Mouse (Mus musculus): ENCODE measurements around the gene Samd14. TPM values are rescaled to one million over a fixed set of nuclear protein-coding genes. Genes with fewer than 3 reads are reported as not detected.

The Samd14 gene
- polyA plus RNA-seq, 3 experiments from 2014 or later = 0.18 to 0.61 (median 0.46) TPM

DNA sequence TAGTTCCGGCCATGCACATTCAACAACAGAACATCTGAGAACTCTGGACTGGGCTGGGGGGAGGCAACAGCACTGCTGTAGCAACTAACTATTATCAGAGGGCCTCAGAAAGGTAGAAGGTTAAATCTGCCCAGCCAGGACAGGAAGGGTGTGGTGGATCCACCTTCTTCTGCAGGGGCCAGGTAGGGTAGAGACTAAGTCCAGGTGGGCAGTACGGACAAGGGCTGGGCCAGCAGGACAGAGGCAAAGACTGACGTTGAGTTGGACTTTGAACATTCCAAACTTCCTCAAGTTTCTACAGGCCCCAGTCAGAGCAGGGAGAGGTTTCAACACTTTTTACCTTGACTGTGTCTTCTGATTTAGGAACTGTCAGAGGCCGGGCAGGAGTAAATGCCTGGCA is 65.0 kb downstream of the Samd14 start:
- ATAC-seq = no peak

DNA sequence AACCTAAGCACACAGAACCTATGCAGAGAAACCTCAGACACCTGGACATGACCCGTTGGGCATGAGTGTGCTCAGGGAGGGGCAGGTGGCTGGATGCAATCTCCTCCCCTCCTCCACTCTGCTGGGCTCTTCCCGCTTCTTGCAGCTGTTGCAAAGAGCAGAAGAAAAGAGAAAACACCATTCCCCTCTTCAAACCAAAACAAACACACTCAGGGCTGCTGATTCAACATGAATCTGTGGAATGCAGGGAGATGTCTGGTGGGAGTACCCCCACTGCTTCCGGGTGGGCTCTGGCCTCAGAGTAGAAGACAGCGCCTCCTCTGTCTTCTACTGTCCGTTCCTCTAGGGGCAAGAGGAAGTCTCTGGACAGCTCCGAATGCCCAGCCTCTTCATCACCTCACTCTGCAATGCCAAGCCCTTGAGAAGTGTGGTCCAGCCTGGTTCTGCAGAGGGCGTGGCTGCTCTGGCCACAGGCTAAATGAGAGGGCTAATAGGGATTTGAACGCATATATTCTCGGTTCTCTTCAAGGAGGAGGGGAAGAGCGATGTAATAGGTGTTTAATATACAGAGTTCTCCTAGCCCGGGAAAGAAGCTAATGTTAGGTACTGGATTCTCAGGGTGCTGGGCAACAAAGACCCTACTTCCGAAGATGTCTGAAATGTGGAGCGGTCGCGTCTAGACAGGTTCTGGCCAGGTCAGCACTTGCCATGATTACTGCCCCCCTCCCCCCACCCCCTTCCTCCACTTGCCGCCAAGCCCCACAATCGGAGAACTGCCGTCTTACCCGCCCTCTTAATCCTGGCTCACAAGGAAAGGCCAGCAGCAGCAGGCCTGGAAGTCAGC is 65.7 kb downstream of the Samd14 start:
- no peak for ATAC-seq

Other genes starting within 250 kb of the Samd14 start
- gene Tmem92, start 227.2 kb upstream of the Samd14 start, polyA plus RNA-seq (2017; shearing (Covaris generic)) = not detected
- gene Col1a1, start 73.7 kb upstream of the Samd14 start, polyA plus RNA-seq (2017; shearing (Covaris generic)) = under 1 TPM; 0.13 to 0.62 (median 0.15) TPM
- not detected for gene Hils1, start 42.3 kb upstream of the Samd14 start, polyA plus RNA-seq (2017; shearing (Covaris generic))
- not detected for gene Sgca, start 33.6 kb upstream of the Samd14 start, polyA plus RNA-seq (2017; shearing (Covaris generic))
- gene Ppp1r9b, start 18.8 kb upstream of the Samd14 start, polyA plus RNA-seq (2017; shearing (Covaris generic)) = 10 to 100 TPM; 19.1 to 24.8 (median 24.8) TPM
- gene Pdk2, start 31.5 kb downstream of the Samd14 start, polyA plus RNA-seq (2017; shearing (Covaris generic)) = 1 to 10 TPM; 2.4 to 9.2 (median 8.2) TPM
- 1 to 10 TPM in 2 of 3 experiments, under 1 TPM in 1; 0.93 to 2.2 (median 1.0) TPM for gene Itga3, start 66.9 kb downstream of the Samd14 start, polyA plus RNA-seq (2017; shearing (Covaris generic))
- not detected for gene Dlx3, start 110.2 kb downstream of the Samd14 start, polyA plus RNA-seq (2017; shearing (Covaris generic))
- gene Dlx4, start 136.4 kb downstream of the Samd14 start, polyA plus RNA-seq (2017; shearing (Covaris generic)) = not detected

All from inflammation-experienced regulatory T-cells, adult 6 months (primary cell).